Mouse (Mus musculus): ENCODE data around the gene Gm37240.

- TF ChIP-seq CTCF (IDR thresholded peaks at IDR 0.05; ENCODE audit: low read depth, low read length) (no peak), TAL1 (conservative IDR thresholded peaks at IDR 0.05; ENCODE audit: low read depth, low read length) (no peak), GATA1 (IDR thresholded peaks at IDR 0.05; ENCODE audit: borderline replicate concordance, low read length) (no peak), POLR2AphosphoS5 (IDR thresholded peaks at IDR 0.05; ENCODE audit: insufficient replicate concordance, low read depth, low read length) (no peak)
Measured at GRCm38 (mm10) chr3:84826938-84827337, 1060.4 kb downstream of the Gm37240 start.
